Mouse (Mus musculus) fat pad, adult 2 months (tissue): Measurements from ENCODE around the gene Edrf1.

Experiments
- DNase-seq: peaks from one replicate; pipeline ENCODE4 v3.0.0-alpha.2; 2011; ENCODE audit warnings: low read depth, low spot score; ENCODE audit errors: extremely low read depth

Gene Edrf1

GRCm38 (mm10) chr7:133637361-133638305 is at the start of gene Edrf1:
Edrf1 (plus strand) TSS chr7:133637543.
- peak; percentile 83 for DNase-seq

GRCm38 (mm10) chr7:133591750-133592149 is 45.6 kb upstream of the Edrf1 start:
- DNase-seq, result no peak

- DNase-seq, result no peak
Measured at GRCm38 (mm10) chr7:133600558-133600957, 36.8 kb upstream of the Edrf1 start.

GRCm38 (mm10) chr7:133602058-133602457 is 35.3 kb upstream of the Edrf1 start, which contains the start of gene Tex36:
Tex36 (minus strand) TSS chr7:133602158.
- no peak for DNase-seq

- no peak for DNase-seq
Measured at GRCm38 (mm10) chr7:133603156-133603555, 34.2 kb upstream of the Edrf1 start.

GRCm38 (mm10) chr7:133604427-133605081 is 32.8 kb upstream of the Edrf1 start:
- no peak for DNase-seq

GRCm38 (mm10) chr7:133607331-133607730 is 30.0 kb upstream of the Edrf1 start:
- no peak for DNase-seq

- no peak for DNase-seq
Measured at GRCm38 (mm10) chr7:133607883-133608575, 29.3 kb upstream of the Edrf1 start.

- DNase-seq, result no peak
Measured at GRCm38 (mm10) chr7:133608631-133609340, 28.6 kb upstream of the Edrf1 start.

GRCm38 (mm10) chr7:133609585-133609984 is 27.8 kb upstream of the Edrf1 start:
- no peak for DNase-seq

- DNase-seq, result no peak
Measured at GRCm38 (mm10) chr7:133612981-133613380, 24.4 kb upstream of the Edrf1 start.

GRCm38 (mm10) chr7:133620721-133621120 is 16.6 kb upstream of the Edrf1 start:
- DNase-seq, result no peak

- no peak for DNase-seq
Measured at GRCm38 (mm10) chr7:133623226-133623625, 14.1 kb upstream of the Edrf1 start.

- DNase-seq, result no peak
Measured at GRCm38 (mm10) chr7:133627184-133627936, 10.0 kb upstream of the Edrf1 start.

- no peak for DNase-seq
Measured at GRCm38 (mm10) chr7:133630821-133631220, 6.5 kb upstream of the Edrf1 start.

- no peak for DNase-seq
Measured at GRCm38 (mm10) chr7:133632476-133632875, 4.9 kb upstream of the Edrf1 start.

- DNase-seq, result no peak
Measured at GRCm38 (mm10) chr7:133634932-133635650, 2.3 kb upstream of the Edrf1 start.

- DNase-seq, result no peak
Measured at GRCm38 (mm10) chr7:133636738-133637352, 498 bp upstream of the Edrf1 start.

- no peak for DNase-seq
Measured at GRCm38 (mm10) chr7:133638306-133638705, 963 bp downstream of the Edrf1 start.
